Mouse (Mus musculus) brain, embryonic 14.5 days (tissue): Measurements from ENCODE around the gene Scn4a.

Source experiments
- CTCF ChIP-seq: fragments of 200-500 bp; IDR thresholded peaks from 2 replicates; pipeline ENCODE4 v1.5.1; 2012; ENCODE audit warnings: inconsistent platforms, mild to moderate bottlenecking, moderate library complexity, borderline replicate concordance; ENCODE audit not compliant: insufficient read depth, insufficient read length; ENCODE audit errors: extremely low read depth
- POLR2A ChIP-seq: fragments of 200-500 bp; IDR thresholded peaks from 2 replicates; pipeline ENCODE4 v1.6.1; 2012; ENCODE audit warnings: mild to moderate bottlenecking, inconsistent platforms, borderline replicate concordance; ENCODE audit not compliant: poor library complexity, insufficient read depth, insufficient read length, severe bottlenecking; ENCODE audit errors: extremely low read depth

DNA sequence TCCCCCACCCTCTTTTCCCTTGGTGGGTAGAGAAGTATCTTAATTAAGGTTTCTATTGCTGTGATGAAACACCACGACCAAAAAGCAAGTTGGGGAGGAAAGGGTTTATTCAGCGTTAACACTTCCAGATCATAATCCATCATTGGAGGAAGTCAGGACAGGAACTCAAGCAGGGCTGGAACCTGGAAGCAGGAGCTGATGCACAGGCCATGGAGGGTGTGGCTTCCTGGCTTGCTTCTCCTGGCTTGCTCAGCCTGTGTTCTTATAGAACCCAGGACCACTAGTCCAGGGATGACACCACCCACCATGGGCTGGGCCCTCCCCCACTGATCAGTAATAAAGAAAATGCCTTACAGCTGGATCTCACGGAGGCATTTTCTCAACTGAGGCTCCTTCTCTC is 37.7 kb upstream of the Scn4a start:
- no peak for TF ChIP-seq CTCF
- no peak for TF ChIP-seq POLR2A
